Mouse (Mus musculus) E14TG2a.4 (cell line): ENCODE data around the gene Tshz2.
A peak's percentile ranks its signal among the peaks of the same experiment; 100 is the strongest.

ENCODE experiments used
- CTCF ChIP-seq: conservative IDR thresholded peaks from 2 replicates; pipeline ENCODE4 v1.5.1; 2014; ENCODE audit warnings: low read length
- NANOG ChIP-seq: IDR thresholded peaks from 2 replicates; pipeline ENCODE4 v1.6.1; 2014; ENCODE audit warnings: borderline replicate concordance, low read length, mixed read lengths
- POU5F1 ChIP-seq: IDR thresholded peaks from 2 replicates; pipeline ENCODE4 v1.6.1; 2014; ENCODE audit warnings: low read length, borderline replicate concordance

GRCm38 (mm10) chr2:169849077-169849476, 216.3 kb downstream of the Tshz2 start:
- TF ChIP-seq CTCF, result peak; percentile 40
- no peak for TF ChIP-seq POU5F1
- no peak for TF ChIP-seq NANOG
